Mouse (Mus musculus) brain, embryonic 14.5 days (tissue): ENCODE measurements around the gene Fam222a. TPM values are rescaled to one million over a fixed set of nuclear protein-coding genes. Genes with fewer than 3 reads are reported as not detected.
A peak's percentile ranks its signal among the peaks of the same experiment; 100 is the strongest.

Experiments used
- DNase-seq: peaks from one replicate; pipeline ENCODE4 v3.0.0-alpha.2; 2011; ENCODE audit warnings: low read depth
- CTCF ChIP-seq: fragments of 200-500 bp; IDR thresholded peaks from 2 replicates; pipeline ENCODE4 v1.5.1; 2012; ENCODE audit warnings: inconsistent platforms, mild to moderate bottlenecking, moderate library complexity, borderline replicate concordance; ENCODE audit not compliant: insufficient read depth, insufficient read length; ENCODE audit errors: extremely low read depth
- POLR2A ChIP-seq: fragments of 200-500 bp; IDR thresholded peaks from 2 replicates; pipeline ENCODE4 v1.6.1; 2012; ENCODE audit warnings: mild to moderate bottlenecking, inconsistent platforms, borderline replicate concordance; ENCODE audit not compliant: poor library complexity, insufficient read depth, insufficient read length, severe bottlenecking; ENCODE audit errors: extremely low read depth
- polyA plus RNA-seq: library from polyadenylated mRNA; depleted of rRNA; stranded (reverse); fragments of >200 nt; gene quantifications from 2 replicates; pipeline ENCODE4 v1.2.3, GENCODE M21; 2012

The Fam222a gene
- polyA plus RNA-seq, 1 experiment, result 16.6 TPM

GRCm38 (mm10) chr5:114602012-114602411 is 34.2 kb downstream of the Fam222a start:
- TF ChIP-seq POLR2A (no peak), CTCF (no peak)
- no peak for DNase-seq

DNA sequence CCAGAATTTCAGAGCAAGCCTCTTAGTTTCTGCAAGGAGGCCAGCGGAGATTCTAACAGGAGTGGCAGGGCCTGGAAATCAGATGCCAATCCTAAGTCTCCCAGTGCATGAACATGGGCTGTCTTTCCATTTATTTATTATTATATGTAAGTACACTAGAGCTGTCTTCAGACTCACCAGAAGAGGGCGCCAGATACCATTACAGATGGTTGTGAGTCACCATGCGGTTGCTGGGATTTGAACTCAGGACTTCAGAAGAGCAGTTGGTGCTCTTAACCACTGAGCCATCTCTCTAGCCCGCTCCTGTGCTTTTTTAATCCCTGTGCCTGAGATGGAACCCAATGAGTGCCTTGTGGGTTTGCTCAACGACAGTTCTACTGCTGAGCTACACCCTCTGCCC is 36.2 kb downstream of the Fam222a start:
- no peak for DNase-seq
- no peak for TF ChIP-seq POLR2A
- peak; percentile 23; the same call in 1 of the 2 replicates for TF ChIP-seq CTCF

GRCm38 (mm10) chr5:114604781-114605290 is 37.0 kb downstream of the Fam222a start:
- DNase-seq, result peak; percentile 95
- TF ChIP-seq CTCF (peak; percentile 64), POLR2A (no peak)

DNA sequence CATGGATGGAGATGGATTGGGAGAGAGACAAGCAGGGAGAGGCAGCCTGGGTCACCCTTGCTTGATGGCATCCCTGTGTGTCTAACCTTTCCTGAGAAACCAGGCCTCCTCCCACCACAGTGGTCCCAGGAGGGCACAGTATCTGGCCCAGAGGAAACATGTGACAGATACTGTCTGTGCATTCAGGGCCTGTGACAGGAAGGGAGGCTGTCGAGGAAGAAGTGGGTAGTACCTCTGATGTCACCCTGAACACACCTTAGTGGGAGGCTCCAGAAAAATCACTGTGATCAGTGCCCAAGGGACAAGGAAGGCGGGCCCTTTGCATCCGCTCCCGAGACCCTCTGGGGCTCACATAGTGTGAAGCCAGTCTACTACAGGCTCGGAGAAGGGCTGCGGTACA is 38.2 kb downstream of the Fam222a start:
- TF ChIP-seq POLR2A, result no peak
- TF ChIP-seq CTCF, result no peak
- no peak for DNase-seq

GRCm38 (mm10) chr5:114607651-114608050 is 39.8 kb downstream of the Fam222a start:
- TF ChIP-seq POLR2A (no peak), CTCF (no peak)
- DNase-seq, result peak; percentile 93

GRCm38 (mm10) chr5:114608516-114608915 is 40.7 kb downstream of the Fam222a start:
- DNase-seq, result peak; percentile 95
- peak; percentile 94 for TF ChIP-seq CTCF
- TF ChIP-seq POLR2A, result no peak

- no peak for DNase-seq
Observed at GRCm38 (mm10) chr5:114611256-114611655, 43.4 kb downstream of the Fam222a start.

DNA sequence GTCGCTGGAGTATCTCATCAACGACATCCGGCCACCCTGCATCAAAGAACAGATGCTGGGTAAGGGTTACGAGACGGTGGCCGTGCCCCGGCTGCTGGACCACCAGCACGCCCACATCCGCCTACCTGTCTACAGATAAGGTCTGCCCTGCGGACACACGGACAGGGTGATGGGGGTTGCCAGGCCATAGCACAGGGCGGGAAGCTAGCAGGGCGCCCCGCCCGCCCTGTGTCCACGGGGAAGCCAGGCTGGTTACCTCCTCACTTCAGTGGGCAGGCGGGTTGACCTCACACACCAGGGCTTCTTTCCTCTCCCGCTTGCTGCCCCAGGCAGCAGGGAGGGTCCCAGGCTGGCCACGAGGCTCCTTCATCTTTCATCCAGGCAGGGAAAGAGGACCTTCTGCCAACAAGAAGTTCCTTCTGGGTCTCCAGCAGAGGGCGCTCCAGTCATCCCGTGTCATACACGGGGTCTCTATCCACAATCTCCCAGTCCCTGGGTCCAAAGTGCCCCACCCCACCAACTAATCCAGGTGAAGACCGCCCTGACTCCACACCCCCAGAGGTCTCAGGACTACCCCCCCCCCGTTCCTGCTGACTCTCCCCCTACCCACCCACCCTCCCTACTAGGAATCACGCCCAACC is 44.3 kb downstream of the Fam222a start:
- DNase-seq, result peak; percentile 51
- TF ChIP-seq CTCF, result peak; percentile 78
- no peak for TF ChIP-seq POLR2A

More at GRCm38 (mm10) chr5:114611256-114611655, 43.4 kb downstream of the Fam222a start:
- no peak for TF ChIP-seq POLR2A
- TF ChIP-seq CTCF, result no peak

GRCm38 (mm10) chr5:114614863-114615262 is 47.0 kb downstream of the Fam222a start:
- no peak for DNase-seq
- TF ChIP-seq CTCF, result no peak
- TF ChIP-seq POLR2A, result no peak

DNA sequence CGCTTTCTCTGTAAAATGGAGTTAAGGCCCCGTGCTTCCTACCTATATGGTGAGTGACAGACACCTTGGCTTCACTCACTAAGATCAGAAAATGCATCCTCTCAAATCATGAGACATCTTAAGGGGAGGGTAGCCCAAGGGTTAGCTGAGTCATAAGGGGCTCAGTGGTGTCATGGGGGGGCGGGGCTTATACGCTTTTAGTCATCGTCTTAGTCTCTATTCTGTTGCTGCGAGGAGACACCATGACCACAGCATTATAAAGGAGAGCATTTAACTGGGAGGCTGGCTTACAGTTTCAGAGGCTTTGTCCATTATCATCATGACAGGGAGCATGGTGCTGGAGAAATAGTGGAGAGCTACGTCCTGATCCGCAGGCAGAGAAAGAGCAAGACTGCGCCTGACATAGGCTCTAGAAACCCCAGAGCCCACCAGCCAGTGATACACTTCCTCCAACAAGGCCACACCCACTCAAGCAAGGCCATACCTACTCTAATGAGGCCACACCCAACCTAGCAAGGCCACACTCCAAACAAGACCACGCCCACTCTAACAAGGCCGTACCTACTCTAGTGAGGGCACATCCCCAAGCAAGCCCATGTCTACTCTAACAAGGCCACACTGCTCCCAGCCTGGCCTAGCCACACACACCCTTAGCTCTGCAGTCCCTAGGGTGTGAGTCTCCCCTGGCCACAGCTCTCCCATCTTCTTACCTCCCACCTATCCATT is 48.7 kb downstream of the Fam222a start:
- TF ChIP-seq CTCF (no peak), POLR2A (no peak)
- no peak for DNase-seq

GRCm38 (mm10) chr5:114617809-114618208 is 50.0 kb downstream of the Fam222a start:
- DNase-seq, result no peak
- TF ChIP-seq CTCF (no peak), POLR2A (no peak)
